Mouse (Mus musculus) liver, embryonic 14.5 days (tissue): ENCODE data around the gene Pcgf6. TPM values are rescaled to one million over a fixed set of nuclear protein-coding genes. Genes with fewer than 3 reads are reported as not detected.

ENCODE experiments used
- ATAC-seq: fragments of 200-750 bp; cut with Nextera tagmentation; 2 replicates; pipeline ENCODE4 v1.8.0; 2017; ENCODE audit warnings: moderate number of reproducible peaks, mild to moderate bottlenecking, moderate library complexity; ENCODE audit not compliant: insufficient read depth
- DNase-seq, 3 experiments: peaks; one replicate each; pipeline ENCODE4 v3.0.0-alpha.2; 2012 to 2013; ENCODE audit warnings: low read depth in 3 of 3, low spot score in 3 of 3
- H3K27ac ChIP-seq: fragments of 300-500 bp; sonication (generic); 2 replicates; pipeline ENCODE4 v1.5.1; 2014; ENCODE audit warnings: moderate library complexity, mild to moderate bottlenecking, control low read depth, inconsistent platforms
- H3K27me3 ChIP-seq: fragments of 300-500 bp; sonication (generic); 2 replicates; pipeline ENCODE4 v1.6.1; 2014; ENCODE audit warnings: mild to moderate bottlenecking, low read length, moderate library complexity; ENCODE audit not compliant: control insufficient read depth, insufficient read depth
- H3K36me3 ChIP-seq: fragments of 300-500 bp; sonication (generic); replicated peaks from 2 replicates; pipeline ENCODE4 v1.6.1; 2014; ENCODE audit warnings: low read depth; ENCODE audit not compliant: control insufficient read depth, insufficient read depth
- H3K4me1 ChIP-seq, 2 experiments: fragments of 200-500 bp in 1 of 2; fragments of 300-500 bp in 1 of 2; sonication (generic) in 1 of 2; replicated peaks; 2 replicates each; pipeline ENCODE4 v1.6.1; 2012 to 2014; ENCODE audit warnings: antibody characterized with exemption in 1 of 2, inconsistent platforms in 1 of 2, low read length in 1 of 2; ENCODE audit not compliant: control insufficient read depth in 2 of 2, insufficient read depth in 2 of 2
- H3K4me2 ChIP-seq: fragments of 300-500 bp; sonication (generic); 2 replicates; pipeline ENCODE4 v1.6.1; 2014; ENCODE audit warnings: low read depth, mild to moderate bottlenecking, control low read depth, moderate library complexity
- H3K4me3 ChIP-seq, 2 experiments: fragments of 200-500 bp in 1 of 2; fragments of 300-500 bp in 1 of 2; sonication (generic) in 1 of 2; 2 replicates each; pipeline ENCODE4 v1.5.1; 2012 to 2014; ENCODE audit warnings: low read depth in 2 of 2, low read length in 2 of 2, mild to moderate bottlenecking in 2 of 2, control low read depth in 1 of 2, inconsistent platforms in 1 of 2, moderate library complexity in 1 of 2; ENCODE audit not compliant: insufficient read depth in 1 of 2
- H3K9ac ChIP-seq: fragments of 300-500 bp; sonication (generic); replicated peaks from 2 replicates; pipeline ENCODE4 v1.6.1; 2014; ENCODE audit warnings: mild to moderate bottlenecking, control low read depth, moderate library complexity
- H3K9me3 ChIP-seq: fragments of 300-500 bp; sonication (generic); 2 replicates; pipeline ENCODE4 v1.6.1; 2016; ENCODE audit warnings: low read length, mixed read lengths; ENCODE audit not compliant: control insufficient read depth
- CTCF ChIP-seq: IDR thresholded peaks from 2 replicates; pipeline ENCODE4 v1.5.1; 2016; ENCODE audit warnings: antibody characterized with exemption, low read depth, control low read depth
- EP300 ChIP-seq: IDR thresholded peaks from 2 replicates; pipeline ENCODE4 v1.6.1; 2016; ENCODE audit warnings: antibody characterized with exemption, low read depth
- WGBS: fragments of 180-500 bp; shearing (Covaris S2); extraction: QIAGEN DNeasy Blood & Tissue Kit; methylation state at CpG from one replicate; pipeline ENCODE4 v1.1.7; 2014; ENCODE audit not compliant: insufficient replicate concordance; 5-methylcytosine and 5-hydroxymethylcytosine counted together
- polyA plus RNA-seq, 2 experiments: library from polyadenylated mRNA; depleted of rRNA in 1 of 2; stranded (reverse) in 1 of 2; unstranded in 1 of 2; fragments of >200 nt; fragmentation: Nextera tagmentation in 1 of 2; extraction: Ambion mirVana in 1 of 2; gene quantifications; 2 replicates each; pipeline versions ENCODE4 v1.2.1 to v1.2.3; 2012 to 2014

The Pcgf6 gene
- polyA plus RNA-seq, 2 experiments = 7.5 to 10.4 TPM

DNA sequence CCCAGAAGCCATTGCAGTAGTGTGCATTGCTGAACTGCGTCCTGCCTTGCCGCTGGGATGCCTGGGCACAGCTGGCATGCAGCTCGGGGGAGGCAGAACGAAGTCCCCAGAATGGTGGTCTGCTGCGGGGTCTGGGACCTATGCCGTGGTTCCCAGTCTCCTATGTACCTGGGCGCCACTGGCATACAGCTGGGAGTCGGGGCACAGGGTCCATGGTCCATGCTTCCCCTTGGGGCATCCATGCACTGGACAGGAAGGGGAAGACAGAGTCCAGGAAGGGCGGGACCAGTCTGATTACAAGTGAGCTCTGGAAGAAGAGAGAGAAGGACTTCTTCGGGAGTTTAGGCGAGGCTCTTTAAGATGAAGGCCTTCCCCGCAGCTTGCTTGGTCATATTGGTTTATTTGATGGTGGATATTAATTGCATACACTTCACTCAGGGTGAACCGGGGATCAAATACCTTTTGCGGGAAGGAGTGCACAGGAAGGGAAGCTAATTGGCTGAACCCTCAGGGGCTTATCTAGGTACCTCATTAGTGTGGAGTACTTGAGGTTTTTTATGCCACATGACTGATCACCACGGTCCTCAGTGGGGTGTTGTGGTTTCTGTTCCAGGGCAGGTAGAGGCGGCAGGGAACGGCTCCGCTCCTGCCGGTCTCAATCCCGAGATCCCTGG is 61.1 kb downstream of the Pcgf6 start:
- H3K4me2 ChIP-seq = peak overlapping the region; percentile 78
- H3K36me3 ChIP-seq = no peaks in the 10 kb centered on the region
- 55% methylated on average over 20 of the region's 20 CpGs for WGBS
- no peak for TF ChIP-seq EP300
- TF ChIP-seq CTCF = no peak
- H3K27ac ChIP-seq = peak overlapping the region; percentile 92
- no peak overlapping the region for H3K4me3 ChIP-seq
- ATAC-seq = no peak
- peak overlapping the region; percentile 2; the same call in 1 of the 2 replicates for H3K9ac ChIP-seq
- DNase-seq = no peak
- H3K4me1 ChIP-seq = peaks cover 32 to 46% of the 10 kb centered on the region in 2 experiments
- H3K27me3 ChIP-seq = no peaks in the 10 kb centered on the region
- H3K9me3 ChIP-seq = no peaks in the 10 kb centered on the region

DNA sequence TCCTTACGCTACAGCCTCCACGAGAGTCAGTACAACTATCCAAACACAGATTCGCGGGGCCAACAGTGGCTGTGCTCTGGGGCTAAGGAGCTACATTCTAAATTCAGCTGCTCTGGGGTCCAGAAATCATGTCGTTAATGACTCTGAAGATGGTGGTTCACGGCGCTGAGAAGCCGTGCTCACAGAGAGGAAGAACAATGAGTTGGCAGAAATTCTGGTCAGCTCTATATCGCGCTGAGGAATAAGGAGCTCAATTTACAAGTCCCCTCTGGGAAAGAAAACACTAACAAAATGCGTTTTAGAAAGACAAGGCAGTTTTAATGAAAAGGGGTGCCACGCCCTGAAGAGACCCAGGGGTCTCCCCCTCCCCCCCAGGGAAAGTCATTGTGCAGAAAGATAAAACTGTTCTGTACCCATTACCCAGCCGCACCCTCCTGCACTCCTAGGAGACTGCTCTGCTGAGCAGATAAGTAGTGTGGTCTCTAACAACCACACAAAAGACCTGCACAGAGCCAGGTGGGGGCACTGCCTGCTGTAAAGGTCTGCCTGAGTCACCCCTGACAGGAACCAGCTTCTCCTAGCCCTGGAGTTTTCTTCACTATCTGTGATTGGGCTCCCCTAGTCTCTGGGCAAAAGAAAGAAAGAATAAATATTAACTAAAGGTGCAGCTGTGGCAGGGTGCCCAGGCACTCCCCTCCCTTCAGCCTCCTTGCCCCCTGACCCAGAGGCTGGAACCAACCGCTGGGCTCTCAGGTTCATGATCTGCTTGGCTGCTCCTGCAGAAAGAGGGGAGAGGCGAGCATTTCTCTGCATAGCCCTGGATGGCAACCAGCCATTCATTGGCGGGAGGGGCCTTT is 62.2 kb downstream of the Pcgf6 start:
- DNase-seq (peak; percentile 69 to 75 (median 72)), ATAC-seq (peak; percentile 89)
- Histone ChIP-seq H3K36me3 (no peaks in the 10 kb centered on the region), H3K9ac (peak overlapping the region; percentile 67), H3K4me3 (peak overlapping the region; percentile 42 to 63), H3K27ac (peak overlapping the region; percentile 92), H3K4me1 (peaks cover 38 to 56% of the 10 kb centered on the region in 2 experiments), H3K27me3 (no peaks in the 10 kb centered on the region), H3K4me2 (peak overlapping the region; percentile 78), H3K9me3 (no peaks in the 10 kb centered on the region)
- WGBS = 6% methylated on average over 16 of the region's 16 CpGs
- TF ChIP-seq CTCF (0 out of 2 replicates have a peak, but pooled peaks have one; percentile 29), EP300 (peak; percentile 82)

DNA sequence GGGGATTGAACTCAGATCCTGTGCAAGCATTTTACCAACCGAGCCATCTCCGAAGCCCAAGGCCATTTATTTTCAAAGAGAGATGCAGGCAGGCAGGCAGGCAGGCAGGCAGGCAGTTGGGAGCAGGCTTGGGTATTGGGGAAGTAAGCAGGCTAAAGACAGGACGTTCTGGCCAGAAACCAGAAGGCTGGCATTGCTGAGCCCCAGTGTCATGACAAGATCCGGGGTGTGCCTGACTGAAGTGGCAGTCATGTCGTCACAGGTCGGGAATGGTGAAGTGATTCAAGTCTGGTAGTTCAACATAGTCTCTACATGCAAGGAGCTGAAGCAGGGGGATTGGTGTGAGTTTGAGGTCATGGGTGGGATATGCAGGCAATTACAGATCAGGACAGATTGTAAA is 63.1 kb downstream of the Pcgf6 start:
- 34% methylated on average over 6 of the region's 6 CpGs for WGBS
- Histone ChIP-seq H3K4me3 (no peak overlapping the region), H3K4me2 (peak overlapping the region; percentile 78), H3K27me3 (no peaks in the 10 kb centered on the region), H3K36me3 (no peaks in the 10 kb centered on the region), H3K27ac (peak overlapping the region; percentile 92), H3K9me3 (no peaks in the 10 kb centered on the region), H3K9ac (peak overlapping the region; percentile 67; the same call in 1 of the 2 replicates), H3K4me1 (peaks cover 43 to 63% of the 10 kb centered on the region in 2 experiments)
- TF ChIP-seq EP300 (no peak), CTCF (no peak)
- DNase-seq (no peak), ATAC-seq (no peak)

DNA sequence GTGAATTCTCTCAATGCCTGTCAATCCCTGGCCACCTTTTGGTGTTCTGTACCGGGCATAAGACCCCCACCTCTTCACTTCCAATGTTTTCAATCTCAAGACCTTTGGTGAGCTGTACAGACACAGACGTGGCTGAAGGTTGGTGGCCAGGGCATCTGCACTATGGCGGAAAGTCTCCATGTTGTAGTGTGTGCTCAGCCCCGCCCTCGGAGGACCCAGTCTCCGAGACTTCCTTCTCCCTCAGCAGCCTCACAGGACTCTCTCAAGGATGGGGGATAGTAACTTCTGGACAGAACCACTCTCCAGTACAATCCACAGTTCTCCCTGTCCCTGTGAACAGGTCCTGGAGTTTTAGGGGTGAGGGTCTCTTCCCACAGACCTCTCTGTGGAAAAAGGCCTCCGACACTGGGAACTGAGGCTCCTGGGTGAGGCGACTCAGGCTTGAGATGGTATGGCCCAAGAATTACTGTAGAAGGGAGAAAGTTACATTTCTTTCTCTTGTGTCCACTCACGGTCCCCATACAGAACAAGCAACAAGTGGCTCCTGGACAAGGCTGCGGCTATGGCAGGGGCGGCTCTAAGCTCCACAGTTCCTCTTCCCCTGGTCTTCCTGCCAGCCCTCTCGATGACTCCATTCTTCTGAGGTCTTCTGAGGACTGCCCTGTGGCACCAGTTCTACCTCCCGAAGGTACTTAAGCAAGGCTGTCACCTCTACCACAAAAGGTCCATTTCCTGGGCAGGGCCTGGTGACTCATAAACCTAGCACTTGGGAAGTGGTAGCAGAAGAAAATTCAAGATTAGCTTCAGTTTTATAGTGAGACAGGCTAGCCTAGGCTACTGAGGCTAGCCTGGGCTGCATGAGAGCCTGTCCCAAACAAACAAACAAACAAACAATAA is 65.7 kb downstream of the Pcgf6 start:
- peak overlapping the region; percentile 84 for H3K27ac ChIP-seq
- no peak for DNase-seq
- WGBS = 44% methylated on average over 13 of the region's 13 CpGs
- peak overlapping the region; percentile 43 for H3K4me2 ChIP-seq
- ATAC-seq = no peak
- H3K4me3 ChIP-seq = no peak overlapping the region
- no peaks in the 10 kb centered on the region for H3K27me3 ChIP-seq
- H3K4me1 ChIP-seq = peaks cover 39 to 62% of the 10 kb centered on the region in 2 experiments
- TF ChIP-seq CTCF (no peak), EP300 (no peak)
- no peak overlapping the region; the same call in 1 of the 2 replicates for H3K9ac ChIP-seq
- H3K36me3 ChIP-seq = no peaks in the 10 kb centered on the region
- H3K9me3 ChIP-seq = no peaks in the 10 kb centered on the region
